Mouse (Mus musculus) small intestine, adult 2 months (tissue): ENCODE measurements around the gene Kcnj2. TPM values are rescaled to one million over a fixed set of nuclear protein-coding genes. Genes with fewer than 3 reads are reported as not detected.

Source experiments
- H3K27ac ChIP-seq: fragments of 200-500 bp; 2 replicates; pipeline ENCODE4 v1.5.1; 2012; ENCODE audit warnings: low read depth, low read length, control low read depth, inconsistent platforms; ENCODE audit not compliant: insufficient read depth
- H3K27me3 ChIP-seq: fragments of 200-500 bp; 2 replicates; pipeline ENCODE4 v1.6.1; 2012; ENCODE audit warnings: mild to moderate bottlenecking, moderate library complexity, low read length, inconsistent platforms; ENCODE audit not compliant: control insufficient read depth, insufficient read depth
- H3K36me3 ChIP-seq: fragments of 200-500 bp; 2 replicates; pipeline ENCODE4 v1.6.1; 2012; ENCODE audit warnings: mild to moderate bottlenecking, low read length, control low read depth, inconsistent platforms; ENCODE audit not compliant: control insufficient read depth, insufficient read depth
- H3K4me1 ChIP-seq: fragments of 200-500 bp; 2 replicates; pipeline ENCODE4 v1.6.1; 2012; ENCODE audit warnings: low read length, inconsistent platforms, mixed read lengths; ENCODE audit not compliant: control insufficient read depth, insufficient read depth, insufficient read length
- H3K4me3 ChIP-seq: fragments of 200-500 bp; 2 replicates; pipeline ENCODE4 v1.5.1; 2012; ENCODE audit warnings: low read depth, mild to moderate bottlenecking, control low read depth, inconsistent platforms, low read length, moderate library complexity
- CTCF ChIP-seq: fragments of 200-500 bp; IDR thresholded peaks from 2 replicates; pipeline ENCODE4 v1.5.1; 2012; ENCODE audit warnings: low read depth, mild to moderate bottlenecking, control low read depth, inconsistent platforms, low read length, moderate library complexity, mixed read lengths; ENCODE audit not compliant: insufficient replicate concordance, insufficient read length; ENCODE audit errors: extremely low read depth
- POLR2A ChIP-seq: fragments of 200-500 bp; IDR thresholded peaks from 2 replicates; pipeline ENCODE4 v1.6.1; 2012; ENCODE audit warnings: low read depth, mild to moderate bottlenecking, control low read depth, inconsistent platforms, low read length, moderate library complexity
- WGBS: fragments of 180-500 bp; shearing (Covaris S2); methylation state at CpG from one replicate; pipeline ENCODE4 v1.1.7; 2018; 5-methylcytosine and 5-hydroxymethylcytosine counted together
- polyA plus RNA-seq: library from polyadenylated mRNA; depleted of rRNA; stranded (reverse); fragments of >200 nt; gene quantifications from 2 replicates; pipeline ENCODE4 v1.2.3, GENCODE M21; 2012

Kcnj2 gene
- polyA plus RNA-seq, 1 experiment: 0.47 TPM

GRCm38 (mm10) chr11:111054854-111055822 is 10.8 kb upstream of the Kcnj2 start:
- H3K27ac ChIP-seq: no peak overlapping the region
- H3K4me3 ChIP-seq: no peak overlapping the region
- H3K36me3 ChIP-seq: no peaks in the 10 kb centered on the region
- H3K27me3 ChIP-seq: no peaks in the 10 kb centered on the region
- no peaks in the 10 kb centered on the region for H3K4me1 ChIP-seq
- TF ChIP-seq CTCF: no peak
- TF ChIP-seq POLR2A: no peak
- 85% methylated on average over 8 of the region's 8 CpGs for WGBS

GRCm38 (mm10) chr11:111056030-111056429 is 9.9 kb upstream of the Kcnj2 start:
- 68% methylated on average over 13 of the region's 13 CpGs for WGBS
- H3K36me3 ChIP-seq: no peaks in the 10 kb centered on the region
- no peaks in the 10 kb centered on the region for H3K27me3 ChIP-seq
- H3K27ac ChIP-seq: no peak overlapping the region
- no peaks in the 10 kb centered on the region for H3K4me1 ChIP-seq
- TF ChIP-seq POLR2A: no peak
- no peak for TF ChIP-seq CTCF
- H3K4me3 ChIP-seq: no peak overlapping the region

GRCm38 (mm10) chr11:111057435-111057834 is 8.5 kb upstream of the Kcnj2 start:
- no peak overlapping the region for H3K27ac ChIP-seq
- H3K36me3 ChIP-seq: no peaks in the 10 kb centered on the region
- no peak for TF ChIP-seq CTCF
- TF ChIP-seq POLR2A: no peak
- H3K4me3 ChIP-seq: no peak overlapping the region
- H3K4me1 ChIP-seq: no peaks in the 10 kb centered on the region
- no peaks in the 10 kb centered on the region for H3K27me3 ChIP-seq
- 96% methylated on average over 4 of the region's 4 CpGs for WGBS

GRCm38 (mm10) chr11:111059440-111059839 is 6.5 kb upstream of the Kcnj2 start:
- Histone ChIP-seq H3K36me3 (no peaks in the 10 kb centered on the region), H3K27ac (no peak overlapping the region), H3K27me3 (no peaks in the 10 kb centered on the region), H3K4me3 (no peak overlapping the region), H3K4me1 (no peaks in the 10 kb centered on the region)
- TF ChIP-seq POLR2A (no peak), CTCF (no peak)

GRCm38 (mm10) chr11:111060216-111060615 is 5.7 kb upstream of the Kcnj2 start:
- Histone ChIP-seq H3K27ac (no peak overlapping the region), H3K27me3 (no peaks in the 10 kb centered on the region), H3K36me3 (no peaks in the 10 kb centered on the region), H3K4me3 (no peak overlapping the region), H3K4me1 (no peaks in the 10 kb centered on the region)
- 64% methylated on average over 5 of the region's 5 CpGs for WGBS
- TF ChIP-seq CTCF (no peak), POLR2A (no peak)

- TF ChIP-seq POLR2A: no peak
- peak; percentile 50; the same call in 1 of the 2 replicates for TF ChIP-seq CTCF
- no peaks in the 10 kb centered on the region for H3K4me1 ChIP-seq
- H3K27me3 ChIP-seq: no peaks in the 10 kb centered on the region
- under 1% methylated on average over 25 of the region's 25 CpGs for WGBS
- H3K36me3 ChIP-seq: no peaks in the 10 kb centered on the region
- H3K27ac ChIP-seq: peak overlapping the region; percentile 12; the same call in 1 of the 2 replicates
- peak overlapping the region; percentile 72 for H3K4me3 ChIP-seq
These were observed 1.0 kb upstream of the Kcnj2 start for GRCm38 (mm10) chr11:111064751-111065527.

GRCm38 (mm10) chr11:111066299-111066691 is 331 bp downstream of the Kcnj2 start:
- H3K4me3 ChIP-seq: peak overlapping the region; percentile 72
- under 1% methylated on average over 9 of the region's 9 CpGs for WGBS
- H3K27ac ChIP-seq: peak overlapping the region; percentile 67
- TF ChIP-seq POLR2A (no peak), CTCF (no peak)
- H3K4me1 ChIP-seq: peaks cover 5% of the 10 kb centered on the region; the same call in 1 of the 2 replicates
- no peaks in the 10 kb centered on the region for H3K27me3 ChIP-seq
- no peaks in the 10 kb centered on the region for H3K36me3 ChIP-seq
